Mouse (Mus musculus) erythroblast, embryonic 14.5 days (primary cell): ENCODE data around the gene Chpf2.

Experiments used
- GATA1 ChIP-seq: IDR thresholded peaks from 2 replicates; pipeline ENCODE4 v1.6.1; 2012; ENCODE audit warnings: low read length, inconsistent platforms, mixed read lengths
- TAL1 ChIP-seq: IDR thresholded peaks from 3 replicates; pipeline ENCODE4 v1.6.1; 2012; ENCODE audit warnings: low read length, inconsistent platforms, mixed read lengths

DNA sequence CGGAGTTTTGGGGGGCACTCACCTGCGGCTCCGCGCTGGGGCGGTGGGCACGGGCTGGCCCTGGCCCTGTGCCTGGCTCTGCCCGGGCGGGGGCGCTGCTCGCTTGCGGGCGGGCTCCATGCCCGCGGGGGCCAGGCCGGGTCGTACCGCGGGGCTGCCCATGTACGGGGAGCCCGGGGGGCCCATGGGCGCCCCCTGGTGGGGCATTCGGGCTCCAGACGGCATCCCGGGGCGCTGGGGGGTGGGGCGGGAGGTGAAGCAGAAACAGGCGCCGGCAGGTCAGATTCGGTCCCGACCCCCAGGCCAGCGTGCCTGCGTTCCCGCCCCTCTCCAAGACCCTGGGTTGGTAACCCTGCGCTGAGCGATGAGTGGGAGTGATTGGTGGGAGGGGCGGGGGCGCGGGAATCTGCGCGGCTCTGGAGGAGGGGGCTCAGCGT, 12.0 kb downstream of the Chpf2 start:
- TF ChIP-seq TAL1: no peak
- TF ChIP-seq GATA1: no peak
